Mouse (Mus musculus): ENCODE results near the gene Snap29.

Snap29 gene

GRCm38 (mm10) chr16:17405736-17406443, at the start of gene Snap29, which contains the start of gene Pi4ka:
Gene Snap29, plus strand, starts transcription at chr16:17405986.
Gene Pi4ka, minus strand, starts transcription at chr16:17406314.
- DNase-seq = peak; percentile 99 to 100

DNA sequence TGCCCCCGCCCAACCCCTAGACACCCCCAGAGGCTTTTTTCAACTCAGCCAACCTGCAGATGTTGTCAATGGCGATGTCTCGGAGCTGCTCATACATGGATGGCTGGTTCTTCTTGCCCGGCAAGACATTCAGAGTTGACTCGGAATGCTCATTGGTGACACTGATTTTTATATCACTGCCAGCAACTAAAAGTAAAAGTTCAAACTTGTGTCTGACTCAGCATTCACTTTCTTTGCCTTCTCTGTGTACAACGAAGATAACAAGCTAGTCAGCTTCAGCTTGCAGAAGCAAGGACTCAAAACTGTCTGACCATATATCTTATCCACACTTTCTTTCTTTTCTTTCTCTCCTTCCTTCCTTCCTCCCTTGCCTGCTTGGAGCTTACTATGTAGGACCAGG, 49.8 kb upstream of the Snap29 start:
- DNase-seq = no peak

GRCm38 (mm10) chr16:17358787-17359186, 47.0 kb upstream of the Snap29 start:
- DNase-seq = no peak

- DNase-seq = no peak
Measured at GRCm38 (mm10) chr16:17382306-17382705, 23.5 kb upstream of the Snap29 start.

DNA sequence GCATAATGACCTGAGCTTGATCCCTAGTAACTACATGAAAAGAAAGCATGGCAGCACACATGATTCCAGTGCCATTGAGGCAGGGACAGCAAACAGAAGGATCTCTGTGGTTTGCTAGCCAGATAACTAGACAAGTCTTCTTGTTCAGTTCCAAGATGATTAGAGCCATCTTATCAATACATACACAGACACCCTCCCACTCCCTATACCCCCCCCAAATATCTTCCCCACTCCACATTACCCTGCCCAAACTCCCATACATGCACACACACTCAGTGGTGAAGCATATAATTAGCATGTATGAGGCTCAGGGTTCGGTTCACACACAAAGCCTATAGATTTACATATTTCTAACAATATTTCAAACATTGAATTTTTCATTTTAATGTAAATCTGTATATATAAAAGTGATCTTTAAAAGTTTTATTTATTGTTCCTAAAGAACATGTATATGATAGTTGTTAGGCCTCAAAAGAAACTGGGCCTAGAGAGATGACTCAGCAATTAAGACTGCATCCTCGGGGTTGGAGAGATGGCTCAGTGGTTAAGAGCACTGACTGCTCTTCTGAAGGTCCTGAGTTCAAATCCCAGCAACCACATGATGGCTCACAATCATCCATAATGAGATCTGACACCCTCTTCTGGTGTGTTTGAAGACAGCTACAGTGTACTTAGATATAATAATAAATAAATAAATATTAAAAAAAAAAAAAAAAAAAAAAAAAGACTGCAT, 22.0 kb upstream of the Snap29 start:
- DNase-seq = no peak

- DNase-seq = no peak
Measured at GRCm38 (mm10) chr16:17392784-17393183, 13.0 kb upstream of the Snap29 start.

DNA sequence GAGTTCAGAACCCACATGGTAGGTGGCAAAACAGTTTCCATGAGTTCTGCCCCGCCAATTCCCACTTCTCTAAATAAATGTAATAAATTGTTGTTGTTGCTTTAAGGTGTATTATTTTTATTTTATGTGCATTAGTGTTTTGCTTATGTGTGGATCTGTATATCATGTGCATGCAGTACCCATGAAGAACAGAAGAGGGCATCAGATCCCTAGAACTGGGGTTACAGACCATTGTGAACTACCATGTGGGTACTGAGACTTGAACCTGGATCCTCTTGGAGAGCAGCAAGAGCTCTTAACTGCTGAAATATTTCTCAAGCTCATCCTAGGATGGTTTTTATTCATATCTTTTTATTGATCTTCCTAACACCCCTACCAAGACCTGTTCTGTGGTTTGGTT, 2.9 kb upstream of the Snap29 start:
- DNase-seq = no peak

GRCm38 (mm10) chr16:17405271-17405696, 502 bp upstream of the Snap29 start:
- no peak for DNase-seq

- DNase-seq = no peak
Measured at GRCm38 (mm10) chr16:17406512-17407231, 886 bp downstream of the Snap29 start.

DNA sequence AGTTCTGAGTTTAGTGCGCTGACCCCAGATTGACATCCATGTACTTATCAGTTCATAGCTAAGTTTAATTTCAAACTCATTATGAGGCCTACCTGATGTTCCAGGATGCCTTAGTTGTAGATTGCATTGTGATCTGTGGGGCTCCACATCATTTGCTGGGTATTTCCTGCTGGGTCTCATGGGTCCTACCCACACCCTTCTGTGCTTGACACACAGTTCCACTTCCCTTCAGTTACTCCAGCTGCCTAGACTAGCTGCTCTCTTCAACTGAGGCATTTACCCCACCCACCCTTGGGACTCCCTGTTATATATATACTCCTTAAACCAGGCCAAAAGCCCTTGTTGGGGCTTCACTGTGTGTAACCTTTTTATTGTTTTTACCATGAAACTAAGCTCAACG, 3.3 kb downstream of the Snap29 start:
- no peak for DNase-seq

- no peak for DNase-seq
Measured at GRCm38 (mm10) chr16:17410209-17410608, 4.4 kb downstream of the Snap29 start.

- no peak for DNase-seq
Measured at GRCm38 (mm10) chr16:17423021-17423420, 17.2 kb downstream of the Snap29 start.

- DNase-seq = no peak
Measured at GRCm38 (mm10) chr16:17432576-17432975, 26.8 kb downstream of the Snap29 start.

DNA sequence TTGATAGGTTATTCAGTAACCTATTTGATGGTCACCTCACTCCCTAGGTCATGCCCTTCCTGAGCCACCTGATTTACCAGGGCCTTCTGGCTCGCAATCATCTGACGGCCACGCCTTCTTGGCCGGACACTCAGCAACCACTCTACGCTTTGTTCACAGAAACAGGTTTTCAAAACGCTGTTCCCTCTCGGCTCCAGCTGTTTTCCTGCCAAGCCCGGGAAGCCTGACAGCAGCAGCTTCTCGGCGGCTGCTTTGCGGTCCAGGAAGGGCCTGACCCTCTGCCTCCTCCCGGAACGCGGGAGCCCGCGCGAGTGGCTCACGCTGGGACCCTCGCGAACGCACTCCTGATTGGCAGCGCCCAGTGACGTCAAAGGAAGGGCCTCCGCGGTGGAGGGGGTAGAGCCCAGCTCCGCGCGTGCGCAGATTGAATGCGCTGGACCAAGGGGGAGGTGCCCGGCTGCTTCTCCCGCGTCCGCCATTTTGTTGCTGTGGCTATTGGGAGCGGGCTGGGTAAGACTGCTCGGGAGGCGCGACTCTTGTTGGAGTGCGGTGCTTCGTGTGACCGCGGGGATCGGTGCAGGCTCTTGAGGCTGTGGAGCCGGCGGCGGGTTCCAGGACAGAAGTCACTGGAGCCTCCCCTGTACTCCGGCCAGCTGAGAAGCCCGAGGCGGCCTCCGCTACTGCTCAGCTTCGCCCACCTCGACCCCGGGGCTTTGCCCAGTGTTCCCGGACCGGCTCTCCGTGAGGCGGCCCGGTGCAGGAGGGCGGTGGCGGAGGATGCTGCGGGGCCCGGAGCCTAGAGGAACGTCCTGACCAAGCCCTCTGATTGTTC, 46.0 kb downstream of the Snap29 start, which contains the start of gene Crkl:
TSS of gene Crkl (plus strand) at position 447 of the 832 bp plus-strand sequence.
- peak; percentile 97 to 98 for DNase-seq

DNA sequence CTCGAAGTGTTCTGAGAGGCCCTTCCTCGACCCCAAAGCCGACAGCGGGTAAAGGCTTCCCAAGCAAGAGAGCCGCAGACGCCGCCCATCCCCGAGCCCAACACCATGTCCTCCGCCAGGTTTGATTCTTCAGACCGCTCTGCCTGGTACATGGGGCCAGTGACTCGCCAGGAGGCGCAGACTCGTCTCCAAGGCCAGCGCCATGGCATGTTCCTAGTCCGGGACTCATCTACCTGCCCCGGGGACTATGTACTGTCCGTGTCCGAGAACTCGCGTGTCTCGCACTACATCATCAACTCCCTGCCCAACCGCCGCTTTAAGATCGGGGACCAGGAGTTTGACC, 46.6 kb downstream of the Snap29 start:
- DNase-seq = peak; percentile 40 to 44

GRCm38 (mm10) chr16:17456901-17457300, 51.1 kb downstream of the Snap29 start:
- no peak for DNase-seq

- DNase-seq = peak in 1 of 2 experiments; percentile 19
Measured at GRCm38 (mm10) chr16:17460254-17460653, 54.5 kb downstream of the Snap29 start.

GRCm38 (mm10) chr16:17461596-17461995, 55.8 kb downstream of the Snap29 start:
- no peak for DNase-seq

DNA sequence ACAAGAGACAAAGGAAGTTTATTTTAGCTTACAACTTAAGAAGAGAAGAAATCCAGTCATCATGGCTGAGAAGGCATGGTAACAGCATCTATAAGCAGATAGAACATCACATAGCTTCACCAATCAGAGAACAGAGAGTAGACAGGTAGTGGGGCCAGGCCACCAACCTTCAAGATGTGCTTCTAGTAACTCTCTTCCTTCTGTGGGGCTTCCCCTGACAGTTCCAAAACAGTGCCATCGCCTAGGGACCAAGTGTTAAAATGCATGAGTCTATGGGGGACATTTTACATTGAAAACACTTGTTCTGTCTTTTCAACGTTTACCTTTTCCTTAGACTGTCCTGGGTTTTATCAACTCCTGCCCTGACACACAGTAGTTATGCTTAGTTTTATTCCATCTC, 57.4 kb downstream of the Snap29 start:
- DNase-seq = no peak

- DNase-seq = no peak
Measured at GRCm38 (mm10) chr16:17466875-17467663, 61.3 kb downstream of the Snap29 start.

DNA sequence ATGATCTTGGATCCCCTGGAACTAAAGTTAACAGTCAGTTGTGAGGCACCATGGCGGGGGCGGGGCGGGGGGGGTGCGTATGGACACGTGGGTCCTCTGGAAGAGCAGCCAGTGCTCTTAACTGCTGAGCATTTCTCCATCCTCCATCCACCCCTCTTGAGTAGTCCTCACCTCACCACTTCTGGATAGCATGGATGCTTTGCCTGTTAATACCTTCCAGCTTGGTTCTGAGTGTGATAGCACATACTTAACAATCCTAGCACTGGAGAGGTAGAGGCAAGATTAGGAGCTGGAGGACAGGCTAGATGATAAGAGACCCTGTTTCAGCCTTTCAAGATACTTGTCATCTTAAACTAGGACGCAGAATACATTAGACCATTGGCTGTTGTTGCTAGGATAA, 66.7 kb downstream of the Snap29 start:
- DNase-seq = no peak

DNA sequence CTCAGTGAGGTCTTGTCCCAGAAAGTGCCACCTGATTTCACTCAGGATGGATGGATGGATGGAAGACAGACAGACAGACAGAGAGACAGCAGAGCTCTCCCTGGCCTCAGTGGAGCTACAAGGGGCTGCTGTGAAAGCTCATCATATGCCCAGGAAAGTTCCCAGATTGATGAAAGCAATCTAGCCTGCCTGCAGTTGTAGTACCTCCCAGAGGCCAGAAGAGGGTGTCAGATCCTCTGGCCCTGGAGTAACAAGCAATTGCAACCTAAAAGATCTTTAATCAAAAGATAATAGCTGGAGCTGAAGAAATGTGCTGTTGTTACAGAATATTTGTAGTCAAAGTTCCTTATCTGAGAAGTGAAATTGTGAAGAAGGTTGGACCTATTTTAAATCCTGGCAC, 68.3 kb downstream of the Snap29 start:
- DNase-seq = no peak

Data from thymus, adult 18-20 months (tissue).